Mouse (Mus musculus) adipocyte (in vitro differentiated cells): ENCODE results near the gene Clpb.

Source experiments
- DNase-seq: peaks from one replicate; pipeline ENCODE4 v3.0.0-alpha.2; 2016; ENCODE audit warnings: low spot score

The Clpb gene

DNA sequence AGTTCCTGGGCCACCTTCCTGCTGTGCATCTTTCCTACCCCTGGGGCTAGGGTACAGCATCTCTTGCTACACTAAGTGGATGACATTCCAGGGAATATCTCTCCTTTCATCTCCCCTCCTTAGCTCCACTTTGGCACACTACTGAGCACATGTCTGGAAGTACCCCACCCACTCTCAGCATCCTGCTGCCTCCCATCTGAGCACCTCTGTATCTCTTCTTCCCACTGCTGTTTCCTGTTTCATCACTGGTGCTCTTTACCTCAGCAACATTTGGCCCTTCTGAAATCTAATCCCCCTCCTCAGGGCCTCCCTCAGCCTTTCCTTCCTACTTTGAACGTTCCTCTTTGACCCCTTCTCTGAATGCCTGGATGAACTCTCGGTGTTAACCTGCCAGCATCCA lies 63.5 kb downstream of the Clpb start:
- no peak for DNase-seq

DNA sequence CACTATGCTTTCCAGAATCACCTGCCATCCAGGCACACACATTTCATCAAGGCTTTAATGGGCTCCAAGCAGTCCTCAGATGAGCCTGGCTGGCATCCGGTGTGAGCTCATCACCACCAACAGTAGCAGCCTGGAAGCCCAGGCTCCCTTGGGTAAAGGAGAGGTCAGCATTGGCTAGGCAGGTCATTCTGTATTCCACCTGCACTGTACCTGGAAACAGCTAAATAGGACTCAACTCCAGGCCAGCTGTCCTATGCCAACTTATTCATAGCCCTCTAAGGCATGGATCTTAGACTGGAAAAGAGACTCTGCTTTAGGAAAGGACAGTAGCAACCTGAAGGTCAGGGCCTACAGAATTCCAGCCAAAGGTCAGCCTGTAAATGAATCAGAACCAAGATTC lies 68.7 kb downstream of the Clpb start:
- no peak for DNase-seq

DNA sequence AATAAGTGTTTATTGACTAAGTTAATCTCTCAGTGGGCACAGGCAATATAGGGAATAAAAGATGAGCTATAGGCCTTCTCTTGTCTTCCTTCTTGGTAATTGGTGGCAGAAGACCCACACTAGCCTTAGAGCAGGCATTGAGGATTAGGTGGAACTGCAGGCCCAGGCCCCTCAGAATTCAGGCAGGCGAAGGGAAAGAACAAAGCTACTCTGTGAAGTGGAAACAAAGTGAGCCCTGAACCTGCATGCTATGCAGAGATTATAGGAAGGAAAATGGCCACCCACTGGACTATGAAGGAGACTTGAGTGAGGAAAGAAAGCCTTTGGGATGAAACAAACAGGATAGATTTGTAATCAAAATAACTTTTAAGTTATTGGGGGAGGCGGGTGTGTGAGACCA lies 69.6 kb downstream of the Clpb start:
- DNase-seq, result no peak

DNA sequence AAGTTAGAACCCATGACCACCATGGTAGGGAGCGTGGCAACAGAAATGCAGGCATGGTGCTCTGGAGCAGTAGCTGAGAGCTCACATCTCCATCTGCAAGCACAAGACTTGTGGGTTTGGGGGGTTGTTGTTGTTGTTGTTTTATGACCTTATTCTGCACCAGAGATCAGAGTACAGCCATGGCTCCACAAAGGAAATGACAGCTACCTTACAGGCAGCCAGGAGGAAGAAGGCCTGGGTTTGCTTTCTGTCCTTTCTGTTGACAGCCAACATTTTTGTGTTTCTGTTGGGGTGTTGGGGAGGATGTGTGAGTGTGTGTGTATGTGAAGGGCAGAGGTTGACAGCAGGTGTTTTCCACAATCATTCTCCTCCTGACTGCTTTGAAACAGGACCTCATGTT lies 71.9 kb downstream of the Clpb start:
- DNase-seq, result no peak

DNA sequence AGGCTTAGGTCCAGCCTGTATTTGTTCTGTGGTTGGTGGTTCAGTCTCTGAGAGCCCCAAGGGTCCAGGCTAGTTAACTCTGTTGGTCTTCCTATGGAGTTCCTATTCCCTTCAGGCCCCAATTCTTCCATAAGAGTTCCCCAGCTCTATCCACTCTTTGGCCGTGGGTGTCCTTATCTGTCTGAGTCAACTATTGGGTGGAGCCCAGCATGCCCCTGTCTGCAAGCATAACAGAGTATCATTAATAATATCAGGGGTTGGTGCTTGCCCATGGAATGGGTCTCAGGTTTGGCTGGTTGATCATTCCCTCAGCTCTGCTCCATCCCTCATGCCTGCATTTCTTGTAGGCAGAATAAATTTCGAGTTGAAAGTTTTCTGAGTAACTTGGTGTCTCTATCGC lies 74.3 kb downstream of the Clpb start:
- no peak for DNase-seq

DNA sequence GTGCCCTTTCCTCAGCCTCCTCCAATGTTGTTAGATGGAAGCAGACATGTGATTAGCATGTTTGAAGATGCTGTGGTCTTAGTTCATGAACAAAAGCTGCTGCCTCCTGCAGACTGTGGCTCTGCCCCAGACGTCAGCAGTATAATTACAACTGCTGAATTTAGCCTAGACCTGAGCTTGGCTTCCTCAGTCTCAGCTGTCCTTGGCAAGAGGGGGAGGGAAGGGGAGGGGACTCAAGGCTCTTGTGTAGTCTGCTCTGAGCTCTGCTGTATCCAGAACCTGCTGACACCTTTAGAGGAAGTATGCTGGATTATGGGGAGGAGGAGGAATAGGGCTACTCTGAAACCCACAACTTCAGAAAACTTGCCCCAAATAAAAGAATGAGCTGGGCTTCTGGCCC lies 76.2 kb downstream of the Clpb start:
- DNase-seq, result no peak

DNA sequence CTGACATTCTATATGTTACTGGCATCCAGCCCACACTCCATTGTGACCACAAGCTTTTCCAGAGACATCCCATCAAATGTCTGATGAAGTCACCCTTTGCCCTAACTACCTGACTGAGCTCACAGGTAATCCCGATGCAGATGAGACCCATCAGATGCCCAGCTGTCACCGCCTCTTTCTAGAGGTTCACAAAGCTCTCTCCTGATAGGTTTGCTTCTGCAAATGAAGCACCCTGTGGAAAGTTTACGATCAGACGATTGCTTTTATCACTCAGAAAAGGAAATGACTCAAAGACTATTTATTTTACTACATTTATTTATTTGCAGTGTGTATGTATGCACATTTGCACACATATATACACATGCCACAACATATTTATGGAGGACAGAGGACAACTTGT lies 80.1 kb downstream of the Clpb start:
- DNase-seq, result no peak

DNA sequence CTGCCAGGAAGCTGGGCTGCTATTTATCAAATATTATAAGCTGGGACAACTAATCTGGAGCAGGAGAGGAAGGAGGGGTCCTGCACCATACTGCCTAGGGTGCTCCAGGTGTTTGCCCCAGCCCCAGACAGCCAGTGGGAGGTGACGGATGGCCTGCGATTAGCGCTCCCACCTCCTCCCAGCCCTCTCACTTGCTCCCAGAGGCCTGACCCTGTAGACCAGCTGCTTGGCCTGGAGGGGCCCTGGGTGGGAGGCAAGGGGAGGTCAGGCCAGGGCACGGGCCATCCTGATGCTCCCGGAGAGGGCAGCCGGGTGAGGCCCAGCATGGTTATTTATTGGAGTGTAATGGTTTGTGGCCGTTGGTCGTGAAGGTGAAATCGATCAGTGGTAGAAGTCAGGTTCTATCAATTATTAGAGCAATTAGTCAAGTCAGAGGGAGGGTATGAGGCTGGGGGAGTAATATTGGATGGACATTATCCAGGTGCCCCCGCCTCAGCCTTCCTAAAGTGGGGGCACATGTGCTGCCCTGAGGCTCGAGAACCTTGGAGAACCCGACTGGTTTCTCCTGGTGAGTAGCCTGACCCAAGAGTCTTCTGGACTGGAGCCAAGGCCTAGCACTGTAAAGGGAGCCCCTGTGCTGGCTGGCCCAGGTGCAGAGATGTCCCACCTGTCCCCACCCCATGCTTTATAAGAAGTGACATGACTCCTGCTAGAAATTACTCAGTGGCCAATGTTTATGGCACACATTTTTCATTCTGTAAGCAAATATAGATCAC lies 83.3 kb downstream of the Clpb start:
- DNase-seq, result no peak

DNA sequence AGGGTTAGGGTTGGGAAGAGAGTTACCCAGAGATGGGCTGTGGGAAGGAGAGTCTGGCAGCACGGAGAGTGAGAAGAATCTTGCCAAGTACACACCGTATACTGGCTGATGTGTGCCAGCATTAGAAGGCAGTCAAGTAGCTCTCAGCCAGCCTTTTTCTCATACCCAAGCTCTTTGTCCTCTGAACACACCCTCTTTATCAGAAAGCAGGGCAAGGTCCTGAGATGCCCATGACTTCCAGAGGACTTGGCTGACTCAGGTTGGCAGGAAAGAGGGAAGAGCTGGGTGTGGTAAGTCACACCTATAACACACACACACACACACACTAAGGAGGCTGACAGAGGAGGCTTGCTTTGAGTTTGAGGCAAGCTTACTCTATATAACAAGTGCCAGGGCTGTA lies 86.8 kb downstream of the Clpb start:
- no peak for DNase-seq

DNA sequence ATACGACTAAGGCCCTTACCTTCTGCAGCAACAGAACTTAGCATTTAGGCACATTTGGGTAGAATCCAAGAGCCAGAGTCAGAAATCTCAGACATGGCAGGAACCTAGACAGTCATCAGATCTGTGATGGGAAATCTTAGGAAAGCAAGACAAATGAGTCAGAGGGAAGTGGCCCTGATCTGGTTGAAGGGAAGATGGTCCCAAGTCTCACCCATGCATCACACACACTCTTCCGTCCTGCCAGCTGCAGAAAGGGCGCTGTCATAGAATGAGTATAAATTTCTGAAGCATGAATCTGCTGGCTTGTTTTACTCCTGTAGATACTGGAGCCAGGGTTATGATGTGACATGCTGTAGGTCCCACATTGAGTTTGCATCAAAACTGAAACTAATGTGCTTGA lies 88.9 kb downstream of the Clpb start:
- DNase-seq, result no peak

DNA sequence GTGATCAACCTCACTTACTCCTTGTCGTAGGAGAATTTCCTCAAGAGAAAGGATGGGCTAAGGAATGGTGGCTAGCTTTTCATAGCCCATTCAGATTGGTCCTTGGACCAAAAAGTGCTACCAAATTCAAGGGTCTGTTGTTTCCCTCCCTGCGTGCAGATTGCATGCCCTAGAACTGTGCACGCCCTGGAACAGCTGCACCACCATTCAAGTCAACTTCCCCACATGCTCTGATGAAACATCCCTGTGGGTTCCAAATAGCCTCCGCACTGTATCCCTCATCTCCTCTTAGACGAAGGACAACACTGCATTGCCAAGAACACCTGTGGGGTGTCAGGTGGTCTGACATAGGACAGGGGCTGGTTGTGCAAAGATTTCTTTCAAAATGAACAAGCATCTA lies 90.1 kb downstream of the Clpb start:
- DNase-seq, result no peak

DNA sequence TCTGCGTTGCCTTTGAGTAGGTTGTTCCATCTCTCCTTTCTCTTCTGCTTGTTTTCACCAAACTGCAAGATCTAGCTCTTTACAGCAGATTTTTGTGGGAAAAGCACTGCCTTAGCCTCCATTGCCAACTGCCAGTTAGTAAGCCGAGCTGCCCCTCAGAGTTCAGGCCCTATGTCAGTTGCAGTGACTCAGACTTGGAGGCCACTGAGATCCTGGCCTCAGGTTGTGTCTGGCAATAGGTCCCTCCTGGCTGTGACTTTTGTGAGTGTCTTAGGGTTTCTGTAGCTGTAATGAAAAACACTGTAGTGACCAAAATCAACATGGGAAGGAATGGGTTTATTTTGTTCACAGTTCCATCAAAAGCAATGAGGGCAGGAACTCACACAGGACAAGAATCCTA lies 91.0 kb downstream of the Clpb start:
- peak; percentile 11 for DNase-seq

DNA sequence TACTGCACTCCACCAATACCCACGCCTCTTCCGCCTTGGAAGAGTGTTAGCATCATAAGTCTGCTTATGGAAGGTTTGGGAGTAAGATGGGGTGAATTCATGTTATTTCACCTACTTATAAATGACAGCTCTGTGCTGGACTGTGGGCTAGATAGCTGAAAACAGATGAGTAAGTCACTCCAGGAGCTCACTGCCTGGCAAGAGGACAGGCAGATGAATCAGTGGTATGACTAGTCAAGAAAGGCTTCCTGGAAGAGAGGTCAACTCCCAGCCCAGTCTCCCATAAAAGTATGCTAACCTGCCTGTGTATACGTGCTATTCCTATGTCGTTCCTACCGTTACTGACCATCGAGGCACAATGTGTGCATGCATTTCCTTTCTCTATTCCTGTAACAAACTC lies 91.9 kb downstream of the Clpb start:
- DNase-seq, result peak; percentile 4

DNA sequence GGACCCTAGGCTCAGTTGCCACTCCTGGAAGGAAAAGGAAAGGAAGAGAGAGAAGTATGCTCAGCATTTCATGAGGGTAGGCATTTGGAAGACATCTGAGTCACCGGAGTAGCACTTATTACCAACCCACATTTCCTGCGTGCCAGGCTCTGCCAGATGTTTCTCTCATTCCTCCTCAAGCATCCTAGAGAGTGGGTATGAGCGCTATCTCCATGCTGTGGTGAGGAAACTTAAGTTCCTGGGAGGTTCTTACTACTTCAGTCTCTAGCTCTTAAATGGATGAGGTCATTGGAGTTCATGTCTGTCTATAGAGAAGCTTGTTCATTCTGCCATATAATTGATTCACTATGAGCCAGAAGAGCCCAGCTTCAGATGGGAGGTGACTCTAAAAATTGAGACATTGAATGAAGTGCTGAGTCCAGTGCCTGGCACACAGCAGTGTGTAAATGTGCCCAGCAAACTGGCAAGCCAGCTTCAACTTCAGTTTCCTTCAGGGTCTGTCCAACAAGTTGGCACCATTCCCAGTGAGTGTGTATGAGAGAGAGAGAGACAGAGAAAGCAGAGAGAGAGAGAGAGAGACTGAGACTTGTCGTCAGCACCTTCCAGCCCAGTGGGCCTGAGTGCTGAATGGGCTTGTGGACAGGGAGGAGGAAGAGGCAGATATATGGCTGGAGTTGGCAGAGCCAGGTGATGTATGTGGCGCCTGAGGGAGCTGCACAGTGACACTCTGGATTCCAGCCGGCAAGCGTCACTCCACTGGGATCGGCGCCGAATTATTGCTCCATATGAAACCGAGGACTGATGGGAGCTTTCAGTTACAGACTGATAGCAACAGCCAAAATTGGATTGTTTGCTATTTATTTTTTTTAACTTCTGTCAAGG lies 98.7 kb downstream of the Clpb start:
- DNase-seq, result peak; percentile 36

DNA sequence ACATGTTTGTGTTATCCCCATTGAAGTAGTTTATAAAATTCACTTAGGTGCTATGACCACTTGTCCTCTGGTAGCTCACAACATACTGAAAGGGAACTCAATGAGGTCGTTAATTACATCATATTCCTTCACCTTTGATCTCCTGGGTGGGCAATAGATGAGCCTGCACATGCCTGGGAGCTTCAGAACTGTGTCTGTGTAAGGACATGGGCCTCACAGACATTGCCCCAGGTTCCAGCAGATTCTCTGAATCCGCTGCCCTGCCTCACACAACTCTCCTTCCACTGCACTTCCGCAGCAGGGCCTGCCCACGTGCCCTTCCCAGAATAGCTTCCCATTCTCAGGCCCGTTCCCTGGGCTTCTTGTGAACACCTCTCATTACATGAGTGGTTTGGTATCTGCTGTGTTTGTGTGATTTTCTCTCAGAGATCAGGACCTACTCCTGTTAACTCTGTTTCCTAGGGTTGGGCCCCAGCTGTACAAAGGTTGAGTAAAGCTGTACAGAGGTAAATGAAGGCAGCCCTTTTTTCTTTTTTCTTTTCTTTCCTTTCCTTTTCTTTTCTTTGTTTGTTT lies 104.0 kb downstream of the Clpb start:
- peak; percentile 15 for DNase-seq

DNA sequence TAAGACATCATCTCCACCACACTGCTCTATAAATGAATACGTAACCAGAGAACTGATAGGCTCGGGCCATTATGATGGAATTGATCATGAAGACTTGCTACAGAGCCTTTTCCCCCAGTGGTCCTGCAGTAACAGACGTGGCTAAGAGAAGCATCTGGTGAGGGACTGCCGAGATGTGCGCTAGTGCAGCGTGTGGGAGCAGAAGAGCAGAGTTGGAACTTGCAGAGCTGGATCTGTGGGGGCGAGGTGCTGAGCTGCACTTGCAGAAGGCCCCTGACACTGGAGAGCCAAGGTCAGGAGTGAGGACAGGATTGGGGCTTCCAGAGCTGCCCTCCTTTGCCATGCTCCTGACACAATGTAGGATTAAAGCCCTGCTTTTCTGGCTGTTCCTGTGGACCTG lies 106.6 kb downstream of the Clpb start:
- no peak for DNase-seq

DNA sequence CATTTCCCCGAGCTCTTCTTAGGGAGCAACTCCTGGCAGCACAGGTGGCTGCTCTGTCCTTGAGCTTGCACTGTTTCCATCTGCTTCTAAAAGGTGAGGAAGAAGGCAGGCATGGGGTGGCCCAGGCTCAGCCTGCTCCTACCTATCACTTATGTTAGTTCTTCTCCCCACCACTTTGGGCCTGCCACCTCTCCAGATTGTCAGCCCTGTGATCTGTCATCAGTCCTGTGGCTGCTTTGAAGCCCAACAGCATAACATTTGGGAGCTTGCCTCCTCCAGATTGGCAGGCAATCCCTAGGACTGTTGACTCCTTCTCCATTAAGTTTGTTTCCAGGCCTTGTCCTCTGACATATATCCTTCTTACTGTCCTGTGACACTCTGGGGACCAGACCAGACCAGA lies 108.2 kb downstream of the Clpb start:
- peak; percentile 31 for DNase-seq

DNA sequence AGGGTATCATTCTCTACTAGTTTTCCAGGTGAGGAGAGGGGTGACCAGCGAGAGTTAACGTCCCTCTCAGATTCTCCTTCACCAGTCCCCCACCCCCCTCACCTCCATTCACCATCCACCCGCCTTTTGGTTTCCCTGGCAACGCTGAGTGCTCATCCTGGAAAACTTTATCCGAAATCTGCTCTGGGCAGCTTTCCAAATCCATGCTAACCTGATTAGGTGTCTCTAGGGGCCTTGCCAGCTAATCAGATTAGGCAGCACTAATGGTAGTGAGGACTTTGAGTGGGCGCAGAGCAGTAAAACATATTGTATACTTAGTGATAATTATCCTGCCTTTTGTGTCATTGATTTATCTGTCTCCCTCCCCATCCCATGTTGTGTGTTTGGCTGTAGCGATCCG lies 109.3 kb downstream of the Clpb start:
- DNase-seq, result no peak

DNA sequence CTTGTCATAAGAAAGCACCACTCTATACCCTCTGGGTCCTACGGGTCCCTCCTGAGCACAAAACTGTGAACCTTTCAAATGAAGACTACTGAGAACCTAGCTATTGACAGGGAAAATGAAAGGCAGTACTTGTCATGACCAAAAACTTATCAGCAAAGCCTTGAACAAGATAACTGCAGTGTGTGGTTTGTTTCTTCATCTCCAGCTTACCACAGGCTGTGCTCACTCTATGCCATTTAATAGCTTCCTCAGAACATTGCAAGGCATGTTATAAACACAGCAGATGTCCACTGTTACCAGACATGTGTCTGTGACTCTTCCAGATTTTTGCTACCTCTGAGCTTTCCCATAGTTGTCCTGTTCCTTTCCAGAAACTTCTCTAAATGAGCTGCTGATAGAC lies 113.6 kb downstream of the Clpb start:
- DNase-seq, result no peak

DNA sequence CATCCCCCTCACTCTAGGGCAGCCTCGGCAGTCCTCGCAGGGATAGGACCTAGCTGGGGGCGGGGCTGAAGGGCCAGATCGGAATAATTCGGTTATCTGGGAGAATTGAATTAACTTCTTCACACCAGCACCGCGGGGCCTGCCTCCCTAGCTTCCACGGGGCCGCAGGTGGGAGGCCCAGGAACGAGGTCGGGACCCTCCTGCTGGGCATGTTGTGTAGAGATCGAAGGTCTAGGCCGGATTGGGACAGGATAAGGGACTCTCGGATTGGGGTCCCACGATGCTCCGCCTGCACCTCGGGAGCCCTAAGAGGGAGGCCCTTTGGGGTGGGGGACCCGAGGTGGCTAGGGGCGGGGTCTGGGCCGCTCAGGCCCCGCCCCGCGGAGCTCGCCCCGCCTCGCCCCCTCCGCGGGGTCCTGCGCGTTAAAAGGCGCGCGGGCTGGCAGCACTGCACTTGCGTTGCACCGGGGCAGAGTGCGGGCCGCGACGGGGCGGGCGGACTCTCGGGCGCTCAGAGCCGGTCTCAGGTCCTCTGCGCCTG lies 154.5 kb downstream of the Clpb start, which contains the start of gene Phox2a:
Phox2a (plus strand) TSS at position 453 of the 541 bp plus-strand sequence.
- no peak for DNase-seq

DNA sequence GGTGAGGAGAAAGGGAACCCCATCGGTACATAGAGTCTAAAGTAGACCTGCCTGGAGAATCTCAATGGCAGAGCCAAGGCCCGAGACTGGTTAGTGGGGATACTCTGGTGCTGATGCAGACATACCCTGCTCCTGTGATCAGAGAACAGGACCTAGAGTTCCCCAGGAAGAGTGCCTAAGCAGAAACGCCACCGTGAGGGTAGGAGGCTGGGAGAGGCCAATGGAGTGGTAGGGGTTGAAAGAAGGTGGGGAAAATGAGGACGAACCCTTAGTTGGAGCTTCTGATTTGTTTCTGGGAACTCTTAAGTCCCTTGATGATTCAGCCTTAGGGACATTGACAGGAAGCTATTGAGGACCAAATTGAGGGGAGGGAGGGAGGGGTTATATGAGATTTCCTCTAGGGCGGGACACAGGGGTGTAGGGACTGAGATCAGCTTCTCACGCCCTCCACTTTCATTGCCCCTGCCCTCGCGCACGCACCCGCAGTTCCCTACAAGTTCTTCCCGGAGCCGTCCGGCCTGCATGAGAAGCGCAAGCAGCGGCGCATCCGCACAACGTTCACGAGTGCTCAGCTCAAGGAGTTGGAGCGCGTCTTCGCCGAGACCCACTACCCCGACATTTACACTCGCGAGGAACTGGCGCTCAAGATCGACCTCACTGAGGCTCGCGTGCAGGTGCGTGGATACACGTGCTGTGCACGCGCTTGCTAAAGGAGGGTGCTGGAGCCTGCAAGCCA lies 157.0 kb downstream of the Clpb start:
- no peak for DNase-seq
